Mouse (Mus musculus) natural killer cell, adult 2 months (primary cell): ENCODE results near the gene Olfr1018.

ENCODE experiments used
- DNase-seq, 2 experiments: peaks; one replicate each; pipeline ENCODE4 v3.0.0; 2022; ENCODE audit warnings: low spot score in 2 of 2

The Olfr1018 gene

DNA sequence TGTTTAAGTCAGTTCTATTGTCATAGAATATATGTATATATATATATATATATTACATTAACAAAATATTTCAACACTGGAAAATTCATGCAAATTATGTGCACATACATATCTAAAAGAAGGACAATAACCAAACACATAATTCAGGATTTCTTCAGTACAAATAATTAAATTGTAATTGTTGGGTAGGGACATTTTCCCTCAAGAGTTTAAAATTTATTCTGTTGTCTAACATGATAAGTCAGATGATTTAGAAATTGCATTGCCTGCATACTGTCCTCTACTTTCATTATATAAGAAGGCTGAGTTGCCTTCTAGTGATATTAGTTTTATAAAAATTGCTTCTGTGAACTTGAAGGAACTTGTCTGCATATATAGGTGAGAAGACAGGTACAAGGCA, at the start of gene Olfr1018:
Gene Olfr1018, plus strand, starts transcription at position 301 of the 400 bp plus-strand sequence.
- DNase-seq = no peak

DNA sequence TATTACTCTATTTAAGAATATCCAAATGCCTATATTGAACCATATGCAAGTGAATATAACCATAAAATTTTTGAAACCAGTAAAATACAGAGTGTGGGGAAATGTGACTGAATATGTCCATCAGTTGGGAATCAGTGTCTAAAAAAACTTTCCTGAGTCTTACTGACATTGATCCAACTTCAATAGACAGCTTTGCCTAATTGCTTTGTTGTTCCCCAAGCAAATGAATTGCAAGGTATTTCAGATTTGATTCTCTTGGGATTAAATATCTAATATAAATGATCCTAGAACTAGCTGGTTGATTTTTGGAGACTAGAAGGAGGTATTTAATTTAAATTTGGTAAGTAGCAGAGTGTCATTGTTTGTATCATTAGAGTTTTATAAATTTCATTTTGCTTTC, 45.9 kb upstream of the Olfr1018 start, which contains the start of gene Olfr1014:
Gene Olfr1014, plus strand, starts transcription at position 301 of the 400 bp plus-strand sequence.
- DNase-seq = no peak

DNA sequence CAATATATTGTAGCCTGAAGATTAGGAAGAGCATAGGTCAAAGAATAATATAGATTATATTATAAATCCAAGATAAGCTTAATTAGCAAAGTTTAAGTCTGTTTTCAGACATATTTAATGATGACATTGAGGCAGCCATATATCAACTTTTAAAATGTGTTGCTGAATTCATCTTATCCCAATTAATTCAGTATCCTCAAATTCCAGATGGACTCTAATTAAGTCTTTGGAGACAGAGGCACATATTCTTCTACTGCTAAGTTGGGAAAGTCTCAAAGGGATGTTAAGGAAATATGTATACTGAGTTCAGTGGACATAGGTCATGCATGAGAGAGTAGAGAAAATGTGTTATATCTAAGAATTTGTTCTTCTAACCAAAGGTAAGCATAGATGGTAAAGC, 36.6 kb upstream of the Olfr1018 start, which contains the start of gene Olfr1015:
Gene Olfr1015, plus strand, starts transcription at position 301 of the 400 bp plus-strand sequence.
- no peak for DNase-seq

DNA sequence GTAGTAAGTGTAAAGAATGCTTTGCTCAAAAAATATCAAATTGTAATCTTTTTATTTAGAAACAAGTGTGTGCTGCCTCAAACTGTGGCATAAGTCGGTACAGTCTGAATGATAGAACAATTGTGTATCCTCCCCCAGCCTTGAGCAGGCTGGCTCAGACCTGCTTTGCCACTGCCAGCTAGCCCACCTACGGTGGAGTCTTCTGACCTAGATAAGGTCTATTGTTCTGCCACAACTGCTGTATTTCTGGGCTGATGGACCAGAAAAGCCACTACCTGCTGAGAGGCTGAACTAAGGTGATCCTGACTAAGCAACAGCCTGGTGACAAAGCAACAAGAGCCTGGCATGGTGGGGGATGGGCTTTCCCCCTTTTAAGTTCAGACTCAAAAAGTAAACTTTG, 25.9 kb upstream of the Olfr1018 start:
- no peak for DNase-seq

DNA sequence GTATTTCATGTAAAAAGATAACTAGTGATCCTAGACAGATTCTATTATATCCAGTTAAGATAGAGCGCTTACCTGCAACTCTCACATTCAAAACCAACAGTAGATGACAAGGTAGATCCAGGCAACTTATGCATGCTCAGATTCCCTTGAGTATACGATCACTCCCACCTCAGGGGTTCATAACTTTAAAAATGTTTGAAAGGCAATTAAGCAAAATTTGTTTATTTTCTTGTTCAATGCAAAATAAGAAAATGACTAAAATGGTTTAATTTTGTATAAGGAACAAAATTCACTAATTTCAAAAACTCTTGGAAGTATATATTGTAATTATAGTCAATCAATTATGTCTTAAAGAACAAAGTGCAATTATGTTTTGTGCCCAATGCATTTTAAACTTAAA, 15.8 kb upstream of the Olfr1018 start, which contains the start of gene Olfr1016:
Gene Olfr1016, minus strand, starts transcription at position 101 of the 400 bp plus-strand sequence.
- DNase-seq = no peak

DNA sequence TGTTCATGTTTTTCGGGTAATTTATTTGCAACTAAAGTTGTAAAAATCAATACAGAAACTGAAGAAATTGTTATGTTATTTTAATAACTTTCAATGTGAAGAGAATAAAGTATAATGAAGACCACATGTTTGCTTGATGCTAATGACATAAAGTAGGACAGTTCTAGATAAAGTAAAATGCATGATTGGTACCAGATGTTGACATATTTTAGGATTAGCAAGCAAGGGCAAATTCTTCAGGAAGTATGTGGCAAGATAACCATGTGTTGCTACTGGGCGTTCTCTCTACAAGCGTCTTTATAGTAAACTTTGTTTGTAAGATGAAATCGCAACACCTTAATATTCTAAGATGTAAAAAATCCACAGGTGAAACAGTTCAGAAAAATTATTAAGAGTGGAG, 13.8 kb upstream of the Olfr1018 start:
- DNase-seq = no peak

DNA sequence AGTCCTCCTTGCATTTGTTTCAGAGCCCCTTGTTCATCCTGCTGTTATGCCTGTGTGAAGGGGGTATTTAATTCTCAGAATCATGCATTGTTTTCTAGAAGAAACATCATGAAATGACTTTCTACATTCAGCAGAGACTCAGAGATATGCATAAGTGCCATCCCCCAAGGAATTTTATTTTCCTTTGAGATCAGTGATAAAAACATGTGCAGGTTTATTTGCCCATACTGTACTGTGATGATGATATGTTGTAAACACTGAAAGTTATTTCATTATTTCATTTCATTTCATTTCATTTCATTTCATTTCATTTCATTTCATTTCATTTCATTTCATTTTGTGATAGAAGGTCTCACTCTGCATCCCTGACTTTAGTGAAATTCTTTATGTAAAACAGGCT, 27.1 kb downstream of the Olfr1018 start, which contains the start of gene Olfr1019:
Gene Olfr1019, minus strand, starts transcription at position 101 of the 400 bp plus-strand sequence.
- DNase-seq = no peak

DNA sequence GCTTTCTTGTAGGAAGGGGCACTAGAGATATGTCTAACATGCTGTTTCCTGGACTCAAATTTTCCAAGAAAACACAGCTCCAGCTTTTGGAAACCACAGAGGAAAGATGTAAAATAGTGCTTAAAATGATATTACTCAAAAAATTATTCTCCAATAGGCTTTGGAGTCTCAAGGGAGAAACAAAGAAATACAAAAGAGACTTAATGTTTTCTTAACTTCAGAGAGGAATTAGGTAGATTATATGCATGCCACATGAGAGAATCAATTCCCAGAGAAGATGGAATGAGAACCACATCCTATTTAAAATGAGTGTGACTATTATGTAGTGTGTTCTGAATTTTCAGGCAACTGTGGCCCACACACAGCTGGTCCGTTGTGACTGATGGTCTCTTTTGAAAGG, 28.5 kb downstream of the Olfr1018 start, which contains the start of gene Olfr1020:
Gene Olfr1020, plus strand, starts transcription at position 301 of the 400 bp plus-strand sequence.
- no peak for DNase-seq

DNA sequence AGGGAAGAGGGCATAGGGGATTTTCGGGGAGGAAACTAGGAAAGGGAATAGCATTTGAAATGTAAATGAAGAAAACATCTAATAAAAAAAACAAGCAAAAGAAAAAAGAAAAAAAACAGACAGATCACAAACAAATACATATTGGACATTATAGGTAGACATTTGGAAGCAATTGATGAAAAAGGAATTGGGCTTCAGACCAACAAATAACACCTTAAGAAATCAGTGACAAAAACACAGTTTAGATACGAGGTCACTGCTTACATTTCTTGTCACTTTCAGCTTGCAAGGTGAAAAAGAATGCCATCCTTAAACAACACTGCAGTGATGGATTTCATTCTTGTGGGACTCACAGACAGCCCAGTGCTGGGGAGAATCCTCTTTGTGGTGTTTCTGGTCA, 50.0 kb downstream of the Olfr1018 start, which contains the start of gene Olfr1022:
Gene Olfr1022, plus strand, starts transcription at position 301 of the 400 bp plus-strand sequence.
- no peak for DNase-seq
